Mouse (Mus musculus): ENCODE measurements around the gene Lrrc8b.

Gene Lrrc8b

GRCm38 (mm10) chr5:105425587-105425986 lies 10.0 kb downstream of the Lrrc8b start:
- DNase-seq (ENCODE audit: low spot score): no peak

- no peak for DNase-seq (ENCODE audit: low spot score)
Observed at GRCm38 (mm10) chr5:105427326-105427725, 11.8 kb downstream of the Lrrc8b start.

GRCm38 (mm10) chr5:105428265-105428974 lies 12.8 kb downstream of the Lrrc8b start:
- no peak for DNase-seq (ENCODE audit: low spot score)

GRCm38 (mm10) chr5:105430148-105430547 lies 14.6 kb downstream of the Lrrc8b start:
- DNase-seq (ENCODE audit: low spot score): no peak

- no peak for DNase-seq (ENCODE audit: low spot score)
Observed at GRCm38 (mm10) chr5:105439608-105440007, 24.0 kb downstream of the Lrrc8b start.

- DNase-seq (ENCODE audit: low spot score): no peak
Observed at GRCm38 (mm10) chr5:105440992-105441535, 25.5 kb downstream of the Lrrc8b start.

- DNase-seq (ENCODE audit: low spot score): no peak
Observed at GRCm38 (mm10) chr5:105442212-105443000, 26.8 kb downstream of the Lrrc8b start.

- no peak for DNase-seq (ENCODE audit: low spot score)
Observed at GRCm38 (mm10) chr5:105443057-105443815, 27.7 kb downstream of the Lrrc8b start.

GRCm38 (mm10) chr5:105445686-105446085 lies 30.1 kb downstream of the Lrrc8b start:
- DNase-seq (ENCODE audit: low spot score): no peak

- no peak for DNase-seq (ENCODE audit: low spot score)
Observed at GRCm38 (mm10) chr5:105454105-105454504, 38.5 kb downstream of the Lrrc8b start.

- no peak for DNase-seq (ENCODE audit: low spot score)
Observed at GRCm38 (mm10) chr5:105459077-105459476, 43.5 kb downstream of the Lrrc8b start.

GRCm38 (mm10) chr5:105460551-105460950 lies 45.0 kb downstream of the Lrrc8b start:
- DNase-seq (ENCODE audit: low spot score): no peak

- DNase-seq (ENCODE audit: low spot score): no peak
Observed at GRCm38 (mm10) chr5:105461076-105461475, 45.5 kb downstream of the Lrrc8b start.

- DNase-seq (ENCODE audit: low spot score): no peak
Observed at GRCm38 (mm10) chr5:105464671-105465070, 49.1 kb downstream of the Lrrc8b start.

GRCm38 (mm10) chr5:105465550-105465949 lies 50.0 kb downstream of the Lrrc8b start:
- no peak for DNase-seq (ENCODE audit: low spot score)

- DNase-seq (ENCODE audit: low spot score): no peak
Observed at GRCm38 (mm10) chr5:105466471-105466902, 50.9 kb downstream of the Lrrc8b start.

- no peak for DNase-seq (ENCODE audit: low spot score)
Observed at GRCm38 (mm10) chr5:105467271-105467670, 51.7 kb downstream of the Lrrc8b start.

- DNase-seq (ENCODE audit: low spot score): no peak
Observed at GRCm38 (mm10) chr5:105472983-105473705, 57.6 kb downstream of the Lrrc8b start.

GRCm38 (mm10) chr5:105477527-105477926 lies 62.0 kb downstream of the Lrrc8b start:
- no peak for DNase-seq (ENCODE audit: low spot score)

- DNase-seq (ENCODE audit: low spot score): no peak
Observed at GRCm38 (mm10) chr5:105479673-105480072, 64.1 kb downstream of the Lrrc8b start.

GRCm38 (mm10) chr5:105480561-105480960 lies 65.0 kb downstream of the Lrrc8b start:
- no peak for DNase-seq (ENCODE audit: low spot score)

GRCm38 (mm10) chr5:105483632-105484031 lies 68.1 kb downstream of the Lrrc8b start:
- DNase-seq (ENCODE audit: low spot score): no peak

Measured in urinary bladder, postnatal 25 days (tissue).